Mouse (Mus musculus) lung, postnatal 36 days (tissue): ENCODE measurements at regions not wholly inside any gene's neighbourhood (a gene's known extent, or its start where the extent isn't known, plus 50 kb on each side); places are given as distances from the start of the nearest gene placed in this dataset.
"Not testable (repeated sequence)": the region's sequence is repeated elsewhere in the genome, so short reads cannot be mapped to it uniquely, and the experiment has no call there.

Experiments used
- DNase-seq: peaks from one replicate; pipeline ENCODE4 v3.0.0; 2022; ENCODE audit warnings: mixed read lengths

GRCm38 (mm10) chr12:15051387-15051786 is 765.3 kb downstream of the Trib2 start:
- no peak for DNase-seq

- DNase-seq = no peak
Observed at GRCm38 (mm10) chr12:15043264-15043663, 773.5 kb downstream of the Trib2 start.

- DNase-seq = no peak
Observed at GRCm38 (mm10) chr12:15011091-15011490, 805.6 kb downstream of the Trib2 start.

GRCm38 (mm10) chr12:15002401-15002800 is 814.3 kb downstream of the Trib2 start:
- not testable (repeated sequence) for DNase-seq
